Mouse (Mus musculus): ENCODE measurements around the gene Prep.

DNA sequence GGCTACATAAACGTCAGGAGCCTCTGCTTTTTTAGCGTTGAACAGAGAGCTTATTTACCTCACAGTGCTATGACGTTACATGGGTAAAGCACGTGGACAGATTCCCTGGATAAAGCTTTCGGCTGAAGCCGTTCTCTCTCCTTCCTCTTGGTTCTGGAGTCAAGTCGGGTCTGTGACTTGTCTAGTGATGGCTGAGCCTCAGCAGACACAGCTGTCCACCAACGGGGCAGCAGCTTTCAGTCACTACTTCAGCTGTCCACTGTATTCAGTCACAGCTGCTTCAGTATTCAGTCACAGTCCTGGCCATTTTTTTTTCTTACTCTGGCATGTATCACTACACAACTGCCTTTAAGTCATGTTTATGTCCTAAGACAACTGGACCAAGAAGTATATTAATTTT is 106.9 kb downstream of the Prep start:
- TF ChIP-seq CTCF (IDR thresholded peaks at IDR 0.05; ENCODE audit: extremely low read depth, insufficient read length, insufficient replicate concordance, low read depth, low read length): no peak
- TF ChIP-seq POLR2A (IDR thresholded peaks at IDR 0.05; ENCODE audit: low read depth, low read length): no peak

Data from small intestine, adult 2 months (tissue).